Mouse (Mus musculus) testis, adult 2 months (tissue): ENCODE data around the gene Ift43. TPM values are rescaled to one million over a fixed set of nuclear protein-coding genes. Genes with fewer than 3 reads are reported as not detected.

Experiments used
- H3K27ac ChIP-seq: fragments of 200-500 bp; 2 replicates; pipeline ENCODE4 v1.5.1; 2012; ENCODE audit warnings: low read depth, low read length; ENCODE audit not compliant: control insufficient read depth, insufficient read depth
- H3K27me3 ChIP-seq: fragments of 200-500 bp; 2 replicates; pipeline ENCODE4 v1.6.1; 2012; ENCODE audit warnings: mild to moderate bottlenecking, low read length, moderate library complexity; ENCODE audit not compliant: control insufficient read depth, insufficient read depth
- H3K36me3 ChIP-seq: fragments of 200-500 bp; 2 replicates; pipeline ENCODE4 v1.6.1; 2012; ENCODE audit warnings: mild to moderate bottlenecking, low read length; ENCODE audit not compliant: control insufficient read depth, insufficient read depth
- H3K4me1 ChIP-seq: fragments of 200-500 bp; 2 replicates; pipeline ENCODE4 v1.6.1; 2012; ENCODE audit warnings: low read length; ENCODE audit not compliant: control insufficient read depth, insufficient read depth
- H3K4me3 ChIP-seq: fragments of 200-500 bp; 2 replicates; pipeline ENCODE4 v1.5.1; 2012; ENCODE audit warnings: low read depth, mild to moderate bottlenecking, low read length, moderate library complexity, mixed read lengths; ENCODE audit not compliant: control insufficient read depth
- CTCF ChIP-seq: fragments of 200-500 bp; IDR thresholded peaks from 2 replicates; pipeline ENCODE4 v1.5.1; 2012; ENCODE audit warnings: low read depth, mild to moderate bottlenecking, inconsistent platforms, low read length, moderate library complexity; ENCODE audit not compliant: control insufficient read depth, insufficient read depth, insufficient replicate concordance
- POLR2A ChIP-seq: fragments of 200-500 bp; IDR thresholded peaks from 2 replicates; pipeline ENCODE4 v1.6.1; 2012; ENCODE audit warnings: low read depth, mild to moderate bottlenecking, inconsistent platforms, low read length, moderate library complexity; ENCODE audit not compliant: control insufficient read depth
- polyA plus RNA-seq: library from polyadenylated mRNA; depleted of rRNA; stranded (reverse); fragments of >200 nt; gene quantifications from 2 replicates; pipeline ENCODE4 v1.2.3, GENCODE M21; 2012; rRNA removed

Ift43 gene
- polyA plus RNA-seq, 1 experiment: 219 TPM

- Histone ChIP-seq H3K4me1 (no peaks in the 10 kb centered on the region; the same call in 1 of the 2 replicates), H3K4me3 (no peak overlapping the region), H3K36me3 (no peaks in the 10 kb centered on the region), H3K27me3 (no peaks in the 10 kb centered on the region), H3K27ac (no peak overlapping the region)
- TF ChIP-seq CTCF (no peak), POLR2A (no peak)
Observed at GRCm38 (mm10) chr12:86211099-86211520, 128.8 kb downstream of the Ift43 start.

Other genes with a start within 250 kb of the Ift43 start
- gene Tgfb3, start 3.5 kb upstream of the Ift43 start, polyA plus RNA-seq: 4.4 and 5.4 TPM in 2 replicates
- 14.5 and 15.2 TPM in 2 replicates for gene Gpatch2l, start 159.3 kb downstream of the Ift43 start, polyA plus RNA-seq